Mouse (Mus musculus): ENCODE results near the gene Hsd17b14.

DNA sequence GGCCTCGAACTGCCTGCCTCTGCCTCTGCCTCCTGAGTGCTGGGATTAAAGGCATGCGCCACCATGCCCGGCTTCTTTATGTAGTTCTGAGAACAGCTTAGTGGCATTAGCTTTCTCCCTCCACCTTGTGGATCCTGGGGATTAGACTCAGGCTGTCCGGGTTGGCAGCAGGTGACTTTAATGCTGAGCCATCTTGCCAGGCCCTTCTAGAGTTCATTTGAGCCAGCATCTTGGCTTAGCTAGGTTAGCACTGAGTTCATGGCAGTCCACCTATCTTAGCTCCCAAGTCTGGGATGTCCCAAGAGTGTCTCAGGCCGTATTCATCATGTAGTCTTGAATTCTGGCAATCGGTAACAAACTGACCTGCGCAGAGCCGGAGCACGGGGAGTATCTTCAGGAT, 10.8 kb downstream of the Hsd17b14 start:
- TF ChIP-seq CTCF (conservative IDR thresholded peaks at IDR 0.05; ENCODE audit: insufficient read depth, insufficient read length, low read depth, low read length) (no peak), POLR2A (IDR thresholded peaks at IDR 0.05; ENCODE audit: low read depth, low read length) (no peak)

Measured in kidney, adult 2 months (tissue).